Mouse (Mus musculus): ENCODE data around the gene Arnt2. TPM values are rescaled to one million over a fixed set of nuclear protein-coding genes. Genes with fewer than 3 reads are reported as not detected.

The Arnt2 gene
- polyA plus RNA-seq, 1 experiment from 2014 or later, result 2.6 TPM

DNA sequence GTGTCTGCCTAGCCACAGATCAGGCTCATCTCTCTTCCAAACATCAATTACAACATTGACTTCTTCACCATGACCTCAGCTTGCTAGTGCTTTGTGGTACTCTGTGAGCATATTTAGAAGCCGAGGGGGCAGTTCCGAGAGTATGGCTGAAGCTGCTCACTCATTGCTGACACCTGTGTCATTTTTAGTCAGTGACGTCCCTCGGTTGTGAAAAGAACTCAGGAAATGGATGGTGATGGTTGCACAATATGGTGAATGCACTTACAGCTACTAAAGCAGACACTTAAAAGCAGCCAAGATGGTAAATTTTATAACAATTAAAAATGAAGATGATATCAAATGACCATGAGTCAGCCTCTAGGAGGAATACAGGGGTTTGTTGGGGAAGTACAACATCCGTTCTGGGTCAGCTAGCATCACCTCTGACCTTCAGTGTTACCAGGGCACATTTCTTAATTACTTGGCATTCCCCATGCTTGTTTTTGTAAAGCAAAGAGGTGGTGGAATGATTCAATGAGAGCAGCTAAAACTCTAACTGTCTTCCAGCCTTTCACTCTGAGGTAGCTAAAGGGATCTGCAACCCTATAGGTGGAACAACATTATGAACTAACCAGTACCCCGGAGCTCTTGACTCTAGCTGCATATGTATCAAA lies 212.6 kb downstream of the Arnt2 start:
- H3K4me2 ChIP-seq (replicated peaks; ENCODE audit: low read depth), result no peak overlapping the region
- H3K36me3 ChIP-seq (ENCODE audit: control insufficient read depth, insufficient read depth), result no peaks in the 10 kb centered on the region
- no peak for TF ChIP-seq CTCF (IDR thresholded peaks at IDR 0.05; ENCODE audit: low read depth)
- no peak overlapping the region for H3K4me3 ChIP-seq (ENCODE audit: low read depth, low read length)
- ATAC-seq, result no peak
- 85% methylated on average over 6 of the region's 6 CpGs for WGBS
- no peaks in the 10 kb centered on the region for H3K9me3 ChIP-seq (ENCODE audit: control insufficient read depth)
- H3K9ac ChIP-seq (ENCODE audit: low read depth, low read length), result no peak overlapping the region
- H3K27ac ChIP-seq (ENCODE audit: low read depth, low read length), result no peak overlapping the region
- no peaks in the 10 kb centered on the region for H3K27me3 ChIP-seq (replicated peaks; ENCODE audit: control insufficient read depth, insufficient read depth, low read length)
- no peaks in the 10 kb centered on the region; the same call in 1 of the 2 replicates for H3K4me1 ChIP-seq (replicated peaks; ENCODE audit: control insufficient read depth, insufficient read depth, low read length)

Other genes starting within 250 kb of the Arnt2 start
- 0.82 and 1.6 TPM in 2 replicates for gene Gm2115, start 118.8 kb upstream of the Arnt2 start, polyA plus RNA-seq (2015; fragmentation: Nextera tagmentation; extraction: Ambion mirVana)
- 11.1 and 16.5 TPM in 2 replicates for gene Fah, start 196.5 kb upstream of the Arnt2 start, polyA plus RNA-seq (2015; fragmentation: Nextera tagmentation; extraction: Ambion mirVana)